Mouse (Mus musculus): Measurements from ENCODE around the gene L3mbtl3. TPM values are rescaled to one million over a fixed set of nuclear protein-coding genes. Genes with fewer than 3 reads are reported as not detected.

L3mbtl3 gene
- total RNA-seq (2021) = 10 to 100 TPM; 25.1 to 25.9 TPM
- long read RNA-seq, experiment 1, full-length matches to known transcripts = 2 of 13 reads
- long read RNA-seq, experiment 1, partial matches to known transcripts = 3 of 13 reads
- long read RNA-seq, experiment 1, other reads (novel, unspliced or antisense) = 8 of 13 reads
- long read RNA-seq, experiment 2, partial matches to known transcripts = 6 of 9 reads
- long read RNA-seq, experiment 2, other reads (novel, unspliced or antisense) = 2 of 9 reads

DNA sequence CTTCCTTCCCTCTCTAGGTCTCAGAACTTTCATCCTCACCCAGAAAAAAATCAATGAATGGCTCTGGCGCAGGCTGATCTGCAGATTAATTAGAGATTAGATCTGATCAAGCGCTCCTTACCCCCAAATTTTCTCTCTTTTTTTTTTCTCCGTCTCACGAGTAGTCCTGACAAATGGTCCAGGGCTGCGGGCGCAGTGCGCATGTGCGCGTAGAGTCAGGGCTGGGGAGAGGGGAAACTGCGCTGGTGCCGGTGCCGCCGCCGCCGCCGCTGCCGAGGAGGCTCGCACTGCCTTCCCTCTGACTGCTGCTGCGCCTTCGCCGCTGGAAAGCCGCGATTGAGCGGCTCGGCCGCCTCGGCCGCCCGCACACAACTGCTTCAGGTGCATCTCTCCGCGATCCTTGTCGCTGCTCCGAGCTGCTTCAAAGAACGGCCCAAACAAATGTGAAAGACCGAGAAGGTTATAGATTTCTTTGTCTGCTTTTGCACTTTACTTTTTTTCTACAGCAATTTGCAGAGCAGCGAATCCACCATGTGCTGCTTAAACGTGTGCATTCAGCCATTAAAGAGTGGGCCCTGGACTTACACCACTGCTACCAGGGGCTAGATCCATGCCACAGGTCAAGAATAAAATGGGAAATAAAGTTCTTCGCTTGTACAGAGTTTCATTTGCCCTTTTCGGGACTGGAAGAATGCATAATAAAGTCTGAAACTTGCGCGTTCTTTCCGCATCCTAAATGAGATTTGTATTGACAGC lies at the start of gene L3mbtl3:
TSS of gene L3mbtl3 (minus strand) at position 182 of the 756 bp plus-strand sequence.
- DNase-seq (ENCODE audit: low spot score in 2 of 2) = peak; percentile 83 to 90

DNA sequence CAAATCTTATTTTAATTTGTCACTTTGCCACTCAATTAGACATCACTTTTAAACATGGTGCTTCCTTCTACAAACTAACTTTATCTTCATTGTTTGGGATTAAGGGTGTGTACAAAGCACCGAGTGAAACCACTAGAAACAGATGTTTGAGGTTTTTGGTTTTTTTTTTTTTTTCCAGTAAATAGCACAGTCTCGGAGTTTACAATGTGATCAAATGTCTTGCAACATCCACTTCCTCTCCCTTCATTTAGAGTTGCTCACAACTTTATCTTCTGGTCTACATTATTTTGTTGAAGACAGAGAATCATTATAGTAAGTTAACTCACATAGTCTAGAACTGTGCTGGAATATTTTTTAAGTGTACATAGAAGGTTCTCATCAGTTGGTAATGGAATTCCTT lies 45.4 kb upstream of the L3mbtl3 start:
- no peak for DNase-seq (ENCODE audit: low spot score in 2 of 2)

DNA sequence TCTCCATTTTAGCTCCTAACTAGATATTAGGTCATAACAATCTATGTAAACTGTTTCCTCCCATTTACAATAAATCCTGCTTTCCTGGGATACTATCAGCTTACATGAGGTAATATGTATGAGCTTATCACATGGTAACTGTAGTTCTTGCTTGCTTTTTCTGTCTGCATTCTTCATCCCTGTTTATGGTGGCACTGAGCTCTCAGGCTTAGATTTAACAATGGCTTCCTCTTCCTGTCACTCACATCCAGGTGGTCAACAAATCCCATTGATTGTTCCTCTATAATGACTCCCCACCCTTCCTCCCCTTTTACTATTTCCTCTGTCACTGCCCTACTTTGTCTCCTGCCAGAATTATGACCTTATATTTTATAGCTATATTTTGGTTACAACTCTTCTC lies 12.9 kb upstream of the L3mbtl3 start:
- DNase-seq (ENCODE audit: low spot score in 2 of 2) = no peak

DNA sequence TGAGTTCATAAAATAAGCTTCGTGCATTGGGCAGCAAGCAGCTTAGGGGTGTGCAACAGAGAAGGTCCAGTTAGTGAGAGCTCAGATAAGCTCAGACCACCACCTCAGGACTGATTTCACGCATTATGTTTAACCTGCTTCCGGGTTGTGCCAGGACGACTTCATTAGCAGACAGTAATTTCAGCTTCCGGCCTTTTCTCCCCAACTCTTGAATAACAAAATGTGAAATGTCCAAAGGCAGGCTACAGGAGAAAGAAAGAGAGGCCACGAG lies 1.5 kb upstream of the L3mbtl3 start:
- no peak for DNase-seq (ENCODE audit: low spot score in 2 of 2)

DNA sequence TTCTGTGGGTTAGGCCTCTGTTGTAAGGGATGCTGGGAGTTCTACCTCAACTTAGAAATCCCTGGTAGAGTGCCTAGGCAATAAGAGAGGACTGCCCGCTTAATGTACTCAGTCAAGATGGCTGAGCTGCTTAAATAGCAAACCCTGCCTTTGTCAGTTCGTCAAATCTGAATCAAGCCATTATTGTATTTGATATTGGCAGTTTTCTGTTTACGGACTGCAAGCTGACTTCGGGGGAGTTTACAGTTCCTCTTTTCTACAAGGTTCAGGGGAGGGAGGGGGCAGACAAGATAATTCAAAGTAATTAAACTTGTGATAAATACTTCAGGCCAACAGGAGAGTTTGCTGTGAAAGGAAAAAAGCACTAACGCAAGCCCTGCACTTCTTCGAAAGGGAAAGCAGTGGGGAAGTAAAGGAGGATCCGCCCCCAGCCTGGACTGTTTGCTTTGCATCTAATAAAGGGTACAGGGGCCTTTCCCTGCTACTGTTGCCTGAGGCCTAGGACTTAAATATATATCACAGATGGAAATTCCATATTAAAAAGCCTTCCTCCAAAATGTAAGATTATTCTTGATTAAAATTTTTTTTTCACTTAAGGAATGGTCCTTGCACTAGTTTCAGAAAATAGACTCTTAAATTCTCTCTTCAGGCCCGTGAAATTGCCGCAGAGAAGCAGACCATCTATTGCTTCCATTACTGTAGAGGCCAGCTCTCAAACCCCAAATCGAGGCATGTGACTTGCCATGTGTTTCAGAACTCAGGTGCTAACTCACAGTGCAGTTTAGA lies 968 bp upstream of the L3mbtl3 start:
- DNase-seq (ENCODE audit: low spot score in 2 of 2) = no peak

DNA sequence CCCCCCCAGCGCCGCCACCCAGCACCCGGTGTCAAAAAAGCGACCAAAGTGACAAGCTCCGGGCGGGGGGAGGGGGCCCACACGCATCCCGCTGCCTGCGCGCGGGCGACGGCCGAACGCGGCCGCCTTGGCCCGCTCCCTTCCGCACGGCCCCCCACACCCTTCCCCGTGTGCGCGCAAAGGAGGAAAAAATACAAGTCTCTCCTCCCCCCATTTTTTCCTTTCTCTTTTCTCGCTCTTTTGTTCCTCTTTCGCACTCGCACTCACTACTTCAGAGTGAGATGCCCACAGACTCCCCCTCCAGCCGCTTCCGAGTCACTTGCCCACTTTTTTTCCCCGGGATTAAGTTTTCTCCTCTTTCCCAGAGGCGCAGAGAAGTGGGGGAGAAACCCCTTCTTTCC lies 420 bp downstream of the L3mbtl3 start:
- DNase-seq (ENCODE audit: low spot score in 2 of 2) = no peak

DNA sequence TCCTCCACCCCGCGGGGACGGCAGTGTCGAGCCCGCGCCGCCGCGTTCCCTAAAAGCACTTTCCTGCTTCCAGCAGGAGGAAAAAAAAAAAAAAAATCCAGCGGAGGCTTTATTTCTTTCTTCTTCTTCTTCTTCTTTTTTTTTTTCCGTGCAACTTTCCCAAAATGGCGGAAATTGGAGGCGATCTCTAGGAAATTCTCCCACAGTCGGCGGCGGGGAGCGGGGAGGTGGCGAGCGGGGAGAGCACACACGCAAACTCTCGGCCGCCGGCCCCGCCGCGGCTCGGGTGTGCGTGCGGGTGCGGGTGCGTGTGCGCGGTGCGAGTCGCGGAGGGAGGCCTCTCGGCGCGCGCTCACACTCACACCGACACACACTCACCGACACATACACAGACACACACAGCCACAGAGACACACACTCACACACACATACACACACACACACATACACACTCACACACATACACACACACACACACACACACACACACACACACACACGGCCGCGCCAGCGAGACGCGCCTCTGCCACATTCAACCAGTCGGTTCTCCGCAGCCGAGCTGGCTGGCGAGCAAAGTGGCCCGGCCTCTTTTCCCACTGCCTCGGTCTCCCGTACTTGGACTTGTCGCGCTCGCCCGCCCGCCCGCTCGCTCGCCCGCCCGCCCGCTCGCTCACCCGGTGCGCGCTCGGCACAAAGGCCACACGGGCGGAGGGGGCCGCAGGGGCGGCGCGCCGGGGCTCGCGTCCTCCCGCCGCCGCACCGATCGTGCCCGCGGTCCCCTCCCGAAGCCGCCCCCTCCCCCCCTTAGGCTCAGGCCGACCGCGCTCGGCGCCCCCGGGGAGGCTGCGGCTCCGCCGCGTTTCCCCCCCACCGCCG lies 1.1 kb downstream of the L3mbtl3 start:
- peak; percentile 38 to 61 for DNase-seq (ENCODE audit: low spot score in 2 of 2)

DNA sequence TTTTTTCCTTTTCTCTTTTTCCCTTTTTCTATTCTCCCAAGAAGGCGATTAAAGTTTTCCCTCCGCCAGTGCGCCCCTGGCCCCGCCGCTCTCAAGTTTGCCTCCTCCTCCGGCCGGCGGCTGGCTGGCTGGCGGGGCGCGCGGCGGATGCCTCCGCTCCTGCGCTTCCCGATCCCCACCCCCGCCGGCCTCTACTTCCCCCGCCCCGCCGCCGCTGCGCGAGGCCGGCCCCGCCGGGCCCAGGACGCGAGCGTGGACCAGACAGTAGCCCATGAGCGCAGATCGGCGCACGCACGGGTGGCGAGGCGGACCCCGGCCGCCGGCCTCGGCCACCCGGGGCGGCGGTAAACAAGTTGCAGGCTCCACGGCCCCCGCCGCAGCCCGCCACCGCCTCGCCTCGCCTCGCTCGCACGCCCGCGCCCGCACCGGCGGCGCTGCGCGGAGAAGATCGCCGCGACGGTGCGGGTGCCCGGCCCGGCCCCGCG lies 1.8 kb downstream of the L3mbtl3 start:
- peak; percentile 45 to 64 for DNase-seq (ENCODE audit: low spot score in 2 of 2)

DNA sequence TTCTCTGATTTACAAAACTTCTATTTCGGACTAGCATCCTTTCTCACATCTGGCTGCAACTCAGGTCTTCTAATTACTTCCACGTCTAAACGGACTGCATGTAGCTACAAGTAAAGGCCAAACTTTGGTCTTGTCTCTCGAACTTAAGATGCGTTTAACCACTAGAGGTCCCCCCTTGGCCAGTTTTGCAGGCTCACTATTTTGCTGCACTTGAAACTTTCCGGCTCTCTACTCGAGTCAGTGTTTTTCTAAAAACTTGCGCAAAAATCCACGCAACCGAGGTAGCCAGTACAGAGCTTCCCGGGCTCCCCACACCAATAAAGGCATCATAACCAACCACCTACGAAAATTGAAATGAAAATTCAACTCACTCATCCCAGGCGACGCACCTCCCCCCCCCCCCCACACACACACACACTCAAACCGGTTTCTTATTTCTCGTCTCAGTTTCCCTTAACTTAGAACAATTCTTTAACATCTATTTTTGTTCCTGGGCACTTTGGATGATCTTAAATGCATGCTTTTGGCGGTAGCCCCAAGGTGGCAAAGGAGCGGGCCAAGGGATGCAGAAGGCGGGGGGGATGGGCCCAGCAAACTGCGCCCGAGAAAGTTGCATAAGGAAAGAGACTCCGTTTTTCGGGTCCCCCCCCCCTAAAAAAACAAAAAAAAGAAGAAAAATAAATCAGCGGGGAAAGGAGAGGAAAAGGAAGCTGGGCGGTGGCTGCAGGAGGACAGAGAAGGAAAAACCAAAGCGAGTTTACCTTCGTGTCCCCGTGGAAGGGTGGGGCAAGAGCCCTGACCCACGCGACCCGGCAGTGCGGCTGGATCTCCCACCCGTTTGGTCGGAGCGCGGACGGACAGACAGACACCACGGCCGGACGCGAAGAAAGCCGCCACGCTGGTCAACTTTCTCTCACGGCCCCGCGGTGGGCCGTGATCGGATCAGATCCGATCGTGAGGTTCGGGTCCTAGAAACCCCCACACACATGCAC lies 2.5 kb downstream of the L3mbtl3 start:
- peak; percentile 84 to 87 for DNase-seq (ENCODE audit: low spot score in 2 of 2)

DNA sequence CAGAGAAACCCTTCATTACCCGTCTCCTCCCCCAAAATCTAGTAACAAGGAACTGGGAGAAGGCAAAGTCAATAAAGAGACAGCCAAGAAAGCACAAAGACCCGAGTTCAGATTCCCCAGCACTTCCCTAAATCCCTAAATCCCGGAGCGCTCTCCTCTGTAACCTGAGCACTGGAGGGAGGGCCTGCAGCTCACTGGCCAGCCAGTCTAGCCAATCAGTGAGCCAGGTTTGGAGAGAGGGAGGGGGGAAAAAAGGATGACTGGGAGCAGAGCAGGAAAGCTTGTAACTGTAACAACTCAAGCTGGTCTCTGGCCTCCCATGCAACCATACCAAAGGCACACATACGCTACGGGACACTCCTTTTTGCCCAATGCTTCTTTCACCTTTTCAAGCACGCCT lies 4.4 kb downstream of the L3mbtl3 start:
- no peak for DNase-seq (ENCODE audit: low spot score in 2 of 2)

DNA sequence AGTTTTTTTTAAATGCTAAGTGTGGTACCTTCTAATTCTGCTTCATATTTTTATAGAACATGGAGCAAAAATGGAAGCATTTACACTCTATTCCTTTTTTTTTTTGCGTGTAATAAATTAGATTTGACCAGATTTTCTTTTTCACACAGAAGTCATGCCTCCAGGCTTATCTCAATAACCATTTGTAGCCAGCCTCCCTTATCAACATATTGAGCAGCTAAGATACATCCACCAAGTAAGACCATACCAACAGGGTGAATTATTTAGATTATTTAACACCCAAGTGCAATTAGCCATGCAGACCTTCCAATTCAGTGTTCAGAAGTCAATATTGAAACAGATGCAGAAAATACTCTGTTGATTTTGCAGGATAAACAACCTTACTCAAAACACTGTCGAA lies 10.8 kb downstream of the L3mbtl3 start:
- DNase-seq (ENCODE audit: low spot score in 2 of 2) = no peak

DNA sequence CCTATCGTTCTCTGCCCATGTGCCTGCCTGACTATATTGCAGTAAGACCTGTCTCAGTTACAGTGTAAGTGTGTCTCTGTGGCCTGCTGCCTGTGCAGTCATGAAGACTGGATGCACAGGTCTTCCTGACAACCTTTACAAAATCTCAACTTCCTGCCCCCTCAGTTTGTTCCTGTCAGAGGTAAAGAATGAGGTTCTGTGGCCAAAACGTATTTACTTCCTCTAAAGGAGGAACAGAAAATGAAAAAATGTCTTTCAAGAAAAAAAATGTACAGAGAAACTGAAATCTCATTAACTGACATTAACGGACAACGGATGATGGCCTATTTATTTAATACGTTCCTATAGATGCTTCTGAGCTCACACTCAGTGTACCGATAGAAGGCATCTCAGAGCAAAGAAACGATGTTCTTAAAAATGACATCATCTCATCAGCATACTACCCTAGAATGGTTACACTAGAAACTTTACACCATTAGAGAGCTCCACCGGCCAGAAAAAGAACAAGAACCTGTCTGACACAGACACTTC lies 11.4 kb downstream of the L3mbtl3 start:
- DNase-seq (ENCODE audit: low spot score in 2 of 2) = no peak

DNA sequence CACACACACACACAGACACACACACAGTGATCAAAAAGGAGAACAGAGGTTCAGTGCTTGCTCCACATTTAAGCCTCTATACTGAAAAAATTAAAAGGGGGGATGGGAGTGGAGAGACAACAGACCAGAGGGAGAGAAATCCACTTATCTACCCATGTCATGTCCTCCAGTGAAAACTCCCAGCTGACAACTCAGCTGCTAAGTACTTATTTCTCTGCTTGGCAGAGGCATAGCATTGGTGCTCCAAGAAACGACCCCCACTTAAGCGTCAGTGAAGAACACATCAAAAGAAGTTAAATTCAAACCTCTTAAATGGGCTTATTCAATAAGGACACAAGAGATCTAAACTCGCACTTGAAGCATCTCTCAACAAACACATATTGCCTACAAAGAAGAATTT lies 12.2 kb downstream of the L3mbtl3 start:
- DNase-seq (ENCODE audit: low spot score in 2 of 2) = no peak

DNA sequence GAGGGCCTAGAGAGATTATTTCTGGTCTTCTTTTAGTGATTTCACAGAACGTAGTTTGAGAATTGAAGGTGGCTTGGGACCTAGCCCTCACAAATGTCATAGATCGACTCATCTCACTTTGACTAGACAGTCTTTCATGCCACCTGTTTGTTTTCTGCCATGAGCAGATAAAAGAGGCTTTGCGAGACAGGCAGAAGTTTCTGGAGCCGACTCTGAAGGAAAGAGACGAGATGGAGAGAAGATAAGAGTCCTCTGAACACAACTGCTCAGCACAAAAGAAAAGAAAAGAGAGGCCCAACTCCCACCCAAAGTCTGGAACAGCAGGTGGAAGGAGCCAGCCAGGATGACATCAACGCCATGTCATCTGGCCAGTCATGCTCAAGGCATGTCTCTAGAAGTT lies 17.0 kb downstream of the L3mbtl3 start:
- no peak for DNase-seq (ENCODE audit: low spot score in 2 of 2)

DNA sequence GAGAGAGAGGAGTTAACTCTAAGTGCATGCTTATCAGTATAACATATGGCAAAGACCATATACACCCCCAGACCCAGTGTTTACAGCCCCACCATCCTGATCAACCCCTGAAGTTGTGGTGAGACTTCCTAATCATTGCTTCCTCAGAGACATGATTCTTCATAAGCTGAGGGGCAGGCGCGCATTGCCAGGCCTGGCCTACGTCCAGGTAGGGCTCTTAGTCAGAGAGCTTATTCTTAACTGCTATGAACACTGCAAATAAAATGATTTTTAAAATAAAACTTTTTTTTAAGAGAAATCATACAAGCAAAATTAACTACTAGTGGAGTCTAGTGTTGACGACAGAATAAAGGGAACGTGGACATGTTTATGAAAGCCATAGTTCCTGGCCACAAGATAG lies 17.5 kb downstream of the L3mbtl3 start:
- DNase-seq (ENCODE audit: low spot score in 2 of 2) = peak in 1 of 2 experiments; percentile 27

DNA sequence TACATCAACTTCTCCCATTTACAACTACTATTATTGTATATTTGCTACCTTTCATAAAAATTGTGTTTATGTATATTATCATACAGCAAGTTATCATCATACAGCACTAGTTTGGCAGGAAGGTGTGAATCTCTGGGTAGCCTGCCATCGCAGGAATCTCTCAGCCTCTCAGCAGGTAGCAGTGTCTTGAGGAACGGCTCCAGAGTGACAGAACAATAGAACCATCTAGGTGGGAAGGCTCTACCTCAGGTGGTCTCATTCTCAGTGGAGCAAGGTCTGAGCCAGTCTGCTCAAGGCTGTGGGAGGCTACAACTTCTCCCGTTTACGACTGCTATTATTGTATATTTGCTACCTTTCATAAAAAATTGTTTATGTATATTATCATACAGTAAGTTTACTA lies 22.0 kb downstream of the L3mbtl3 start:
- no peak for DNase-seq (ENCODE audit: low spot score in 2 of 2)

DNA sequence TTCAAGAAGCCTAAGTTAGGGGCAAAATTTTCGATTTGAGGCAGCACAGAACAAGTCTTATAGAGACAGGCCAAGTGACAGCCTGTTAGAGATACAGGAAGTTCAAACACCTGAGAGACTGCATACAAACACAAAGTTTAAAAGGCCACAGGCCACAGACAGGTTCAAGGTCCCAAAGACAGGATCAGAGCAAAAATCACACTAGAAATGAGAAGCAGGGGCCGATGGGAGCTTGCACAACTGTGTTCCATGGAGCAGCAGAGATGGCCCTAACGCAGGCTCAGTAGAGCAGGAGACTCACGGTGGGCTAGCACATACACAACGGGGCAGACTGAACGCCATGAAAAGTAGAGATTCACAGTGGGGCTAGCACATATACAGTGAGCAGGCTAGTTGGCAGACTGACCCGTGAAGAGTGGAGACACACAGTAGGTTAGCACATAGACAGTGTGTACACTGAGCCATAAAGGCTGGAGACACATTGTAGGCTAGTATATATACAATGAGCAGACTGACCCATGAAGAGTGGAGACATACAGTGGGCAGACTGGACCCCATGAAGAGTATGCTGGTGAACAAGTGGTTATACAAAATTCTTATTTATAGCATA lies 24.5 kb downstream of the L3mbtl3 start:
- no peak for DNase-seq (ENCODE audit: low spot score in 2 of 2)

DNA sequence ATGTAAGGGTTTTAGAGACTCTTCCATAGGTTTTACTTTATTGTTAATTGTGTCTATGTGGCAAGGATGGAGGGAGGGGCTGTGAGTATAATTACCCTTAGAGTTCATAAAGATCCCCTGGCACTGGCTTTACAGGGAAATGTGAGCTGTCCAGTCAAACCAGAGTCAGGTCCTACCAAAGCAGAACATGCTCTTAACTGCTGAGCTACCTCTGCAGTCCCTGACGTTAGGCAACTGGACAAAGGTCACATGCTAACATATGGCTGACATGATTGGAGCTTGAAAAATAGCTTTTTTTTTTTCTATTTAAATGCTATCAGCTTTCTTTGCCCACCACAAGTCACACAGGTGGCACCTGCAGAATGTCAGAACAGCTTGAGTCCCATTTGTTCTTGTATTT lies 25.6 kb downstream of the L3mbtl3 start:
- no peak for DNase-seq (ENCODE audit: low spot score in 2 of 2)

DNA sequence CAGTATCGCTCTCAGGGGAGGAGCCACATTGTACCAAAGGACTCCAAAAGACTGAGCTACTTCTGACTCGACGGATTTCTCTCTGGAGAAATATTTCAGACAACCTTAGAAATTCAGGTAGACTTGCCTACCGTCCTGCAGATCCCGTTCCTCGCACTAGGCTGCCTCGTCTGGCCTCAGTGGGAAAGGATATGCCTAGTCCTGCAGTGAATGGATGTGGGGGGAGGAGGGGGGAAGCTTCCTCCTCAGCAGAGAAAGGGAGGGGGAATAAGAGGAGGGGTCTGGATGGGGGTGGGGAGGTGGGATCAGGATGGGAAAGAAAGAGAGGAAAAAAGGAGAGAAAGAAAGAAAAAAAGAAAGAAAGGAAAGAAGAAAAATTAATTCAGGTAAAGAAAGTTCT lies 28.2 kb downstream of the L3mbtl3 start:
- DNase-seq (ENCODE audit: low spot score in 2 of 2) = no peak

Measured in left cerebral cortex, adult 18-20 months (tissue).